Mouse (Mus musculus) G1E-ER4 (cell line): ENCODE results near the gene Rab40c. TPM values are rescaled to one million over a fixed set of nuclear protein-coding genes. Genes with fewer than 3 reads are reported as not detected.

Experiments used
- GATA1 ChIP-seq: IDR thresholded peaks from one replicate; pipeline ENCODE4 v1.8.0; 2012; ENCODE audit warnings: low read length, inconsistent platforms
- polyA plus RNA-seq: library from polyadenylated mRNA; stranded (reverse); fragments of >175 nt; gene quantifications from 2 replicates; pipeline ENCODE4 v1.2.3, GENCODE M21; 2012

The Rab40c gene
- polyA plus RNA-seq, 1 experiment = 12.9 TPM

- TF ChIP-seq GATA1 = no peak
These were observed 2.6 kb upstream of the Rab40c start for GRCm38 (mm10) chr17:25922120-25922519.

- no peak for TF ChIP-seq GATA1
These were observed 487 bp upstream of the Rab40c start for GRCm38 (mm10) chr17:25919786-25920642.

GRCm38 (mm10) chr17:25918037-25918750 lies 1.3 kb downstream of the Rab40c start:
- no peak for TF ChIP-seq GATA1

GRCm38 (mm10) chr17:25916931-25917647 lies 2.4 kb downstream of the Rab40c start:
- TF ChIP-seq GATA1 = no peak

- no peak for TF ChIP-seq GATA1
These were observed 5.2 kb downstream of the Rab40c start for GRCm38 (mm10) chr17:25914295-25914694.

- TF ChIP-seq GATA1 = peak; percentile 43
These were observed 5.7 kb downstream of the Rab40c start for GRCm38 (mm10) chr17:25913877-25914275.

- TF ChIP-seq GATA1 = no peak
These were observed 6.2 kb downstream of the Rab40c start for GRCm38 (mm10) chr17:25913186-25913876.

- TF ChIP-seq GATA1 = no peak
These were observed 7.7 kb downstream of the Rab40c start for GRCm38 (mm10) chr17:25911816-25912215.

- TF ChIP-seq GATA1 = no peak
These were observed 11.9 kb downstream of the Rab40c start for GRCm38 (mm10) chr17:25907640-25908039.

GRCm38 (mm10) chr17:25903061-25903460 lies 16.5 kb downstream of the Rab40c start:
- TF ChIP-seq GATA1 = no peak

GRCm38 (mm10) chr17:25900193-25900592 lies 19.3 kb downstream of the Rab40c start:
- TF ChIP-seq GATA1 = no peak

GRCm38 (mm10) chr17:25895891-25896290 lies 23.6 kb downstream of the Rab40c start:
- TF ChIP-seq GATA1 = no peak

GRCm38 (mm10) chr17:25895415-25895814 lies 24.1 kb downstream of the Rab40c start:
- no peak for TF ChIP-seq GATA1

GRCm38 (mm10) chr17:25893975-25894617 lies 25.4 kb downstream of the Rab40c start:
- TF ChIP-seq GATA1 = no peak

GRCm38 (mm10) chr17:25888837-25889236 lies 30.7 kb downstream of the Rab40c start:
- TF ChIP-seq GATA1 = no peak
